Mouse (Mus musculus): ENCODE measurements around the gene Arf1. TPM values are rescaled to one million over a fixed set of nuclear protein-coding genes. Genes with fewer than 3 reads are reported as not detected.

The Arf1 gene
- 176 and 180 TPM in 2 replicates for polyA plus RNA-seq (2012)

- TF ChIP-seq GATA1 (IDR thresholded peaks at IDR 0.05; ENCODE audit: low read length), result no peak
These were observed at the start of gene Arf1 for GRCm38 (mm10) chr11:59228122-59228953. TSS of gene Arf1 (minus strand) at chr11:59228270.

GRCm38 (mm10) chr11:59276877-59277276, 48.8 kb upstream of the Arf1 start:
- TF ChIP-seq GATA1 (IDR thresholded peaks at IDR 0.05; ENCODE audit: low read length), result no peak

- TF ChIP-seq GATA1 (IDR thresholded peaks at IDR 0.05; ENCODE audit: low read length), result no peak
These were observed 46.1 kb upstream of the Arf1 start for GRCm38 (mm10) chr11:59274184-59274583.

- TF ChIP-seq GATA1 (IDR thresholded peaks at IDR 0.05; ENCODE audit: low read length), result no peak
These were observed 38.7 kb upstream of the Arf1 start for GRCm38 (mm10) chr11:59266727-59267126.

GRCm38 (mm10) chr11:59265154-59265813, 37.2 kb upstream of the Arf1 start:
- TF ChIP-seq GATA1 (IDR thresholded peaks at IDR 0.05; ENCODE audit: low read length), result no peak

GRCm38 (mm10) chr11:59264593-59264992, 36.5 kb upstream of the Arf1 start:
- TF ChIP-seq GATA1 (IDR thresholded peaks at IDR 0.05; ENCODE audit: low read length), result no peak

- TF ChIP-seq GATA1 (IDR thresholded peaks at IDR 0.05; ENCODE audit: low read length), result no peak
These were observed 35.9 kb upstream of the Arf1 start for GRCm38 (mm10) chr11:59263870-59264563.

GRCm38 (mm10) chr11:59262308-59262707, 34.2 kb upstream of the Arf1 start:
- no peak for TF ChIP-seq GATA1 (IDR thresholded peaks at IDR 0.05; ENCODE audit: low read length)

GRCm38 (mm10) chr11:59260706-59261493, 32.8 kb upstream of the Arf1 start:
- peak; percentile 75 for TF ChIP-seq GATA1 (IDR thresholded peaks at IDR 0.05; ENCODE audit: low read length)

- no peak for TF ChIP-seq GATA1 (IDR thresholded peaks at IDR 0.05; ENCODE audit: low read length)
These were observed 31.6 kb upstream of the Arf1 start for GRCm38 (mm10) chr11:59259647-59260046.

- TF ChIP-seq GATA1 (IDR thresholded peaks at IDR 0.05; ENCODE audit: low read length), result no peak
These were observed 20.0 kb upstream of the Arf1 start for GRCm38 (mm10) chr11:59248101-59248500.

- TF ChIP-seq GATA1 (IDR thresholded peaks at IDR 0.05; ENCODE audit: low read length), result no peak
These were observed 15.8 kb upstream of the Arf1 start for GRCm38 (mm10) chr11:59243856-59244255.

- no peak for TF ChIP-seq GATA1 (IDR thresholded peaks at IDR 0.05; ENCODE audit: low read length)
These were observed 13.8 kb upstream of the Arf1 start for GRCm38 (mm10) chr11:59241841-59242240.

GRCm38 (mm10) chr11:59239796-59240195, 11.7 kb upstream of the Arf1 start:
- no peak for TF ChIP-seq GATA1 (IDR thresholded peaks at IDR 0.05; ENCODE audit: low read length)

GRCm38 (mm10) chr11:59239428-59239785, 11.3 kb upstream of the Arf1 start:
- TF ChIP-seq GATA1 (IDR thresholded peaks at IDR 0.05; ENCODE audit: low read length), result no peak
